Mouse (Mus musculus) embryonic fibroblast, embryonic 13.5 days (primary cell): ENCODE measurements around the gene Lrfn2.

Experiments used
- CTCF ChIP-seq: IDR thresholded peaks from 2 replicates; pipeline ENCODE4 v1.5.1; 2011; ENCODE audit warnings: mild to moderate bottlenecking, control low read depth, low read length, moderate library complexity, borderline replicate concordance; ENCODE audit not compliant: insufficient read depth
- POLR2A ChIP-seq: IDR thresholded peaks from 2 replicates; pipeline ENCODE4 v1.6.1; 2011; ENCODE audit warnings: low read depth, mild to moderate bottlenecking, control low read depth, low read length, moderate library complexity

GRCm38 (mm10) chr17:48918458-48918857 lies 13.7 kb upstream of the Lrfn2 start:
- TF ChIP-seq CTCF (no peak), POLR2A (no peak)
